Mouse (Mus musculus) midbrain, embryonic 11.5 days (tissue): ENCODE results near the gene Iqgap3. TPM values are rescaled to one million over a fixed set of nuclear protein-coding genes. Genes with fewer than 3 reads are reported as not detected.

Experiments
- ATAC-seq: fragments of 200-750 bp; cut with Nextera tagmentation; 2 replicates; pipeline ENCODE4 v1.8.0; 2017; ENCODE audit warnings: moderate TSS enrichment, moderate library complexity; ENCODE audit not compliant: low FRiP score
- DNase-seq: peaks from one replicate; pipeline ENCODE4 v3.0.0; 2015; ENCODE audit warnings: low spot score; ENCODE audit errors: missing footprints
- H3K27ac ChIP-seq: fragments of 300-500 bp; sonication (generic); 2 replicates; pipeline ENCODE4 v1.5.1; 2014; ENCODE audit warnings: low read depth, low read length
- H3K27me3 ChIP-seq: fragments of 300-500 bp; sonication (generic); 2 replicates; pipeline ENCODE4 v1.6.1; 2014; ENCODE audit warnings: mild to moderate bottlenecking, low read length, moderate library complexity, mixed read lengths; ENCODE audit not compliant: control insufficient read depth, insufficient read depth
- H3K36me3 ChIP-seq: fragments of 300-500 bp; sonication (generic); 2 replicates; pipeline ENCODE4 v1.6.1; 2014; ENCODE audit warnings: mild to moderate bottlenecking, low read length, moderate library complexity, mixed read lengths; ENCODE audit not compliant: control insufficient read depth, insufficient read depth
- H3K4me1 ChIP-seq: fragments of 300-500 bp; sonication (generic); 2 replicates; pipeline ENCODE4 v1.6.1; 2014; ENCODE audit warnings: low read length; ENCODE audit not compliant: control insufficient read depth, insufficient read depth
- H3K4me2 ChIP-seq: fragments of 300-500 bp; sonication (generic); 2 replicates; pipeline ENCODE4 v1.6.1; 2014; ENCODE audit warnings: mild to moderate bottlenecking, moderate library complexity
- H3K4me3 ChIP-seq: fragments of 300-500 bp; sonication (generic); 2 replicates; pipeline ENCODE4 v1.5.1; 2014; ENCODE audit warnings: low read depth, low read length
- H3K9ac ChIP-seq: fragments of 300-500 bp; sonication (generic); 2 replicates; pipeline ENCODE4 v1.6.1; 2014; ENCODE audit warnings: low read length
- H3K9me3 ChIP-seq: fragments of 300-500 bp; sonication (generic); 2 replicates; pipeline ENCODE4 v1.6.1; 2016; ENCODE audit warnings: low read length; ENCODE audit not compliant: control insufficient read depth
- WGBS: fragments of 180-500 bp; shearing (Covaris S2); extraction: QIAGEN DNeasy Blood & Tissue Kit; methylation state at CpG from one replicate; pipeline ENCODE4 v1.1.7; 2014; 5-methylcytosine and 5-hydroxymethylcytosine counted together
- polyA plus RNA-seq: library from polyadenylated mRNA; unstranded; fragments of >200 nt; fragmentation: Nextera tagmentation; extraction: Ambion mirVana; gene quantifications from 2 replicates; pipeline ENCODE4 v1.2.1, GENCODE M21; 2014

Gene Iqgap3
- polyA plus RNA-seq, 1 experiment from 2014 or later = 16.5 TPM

DNA sequence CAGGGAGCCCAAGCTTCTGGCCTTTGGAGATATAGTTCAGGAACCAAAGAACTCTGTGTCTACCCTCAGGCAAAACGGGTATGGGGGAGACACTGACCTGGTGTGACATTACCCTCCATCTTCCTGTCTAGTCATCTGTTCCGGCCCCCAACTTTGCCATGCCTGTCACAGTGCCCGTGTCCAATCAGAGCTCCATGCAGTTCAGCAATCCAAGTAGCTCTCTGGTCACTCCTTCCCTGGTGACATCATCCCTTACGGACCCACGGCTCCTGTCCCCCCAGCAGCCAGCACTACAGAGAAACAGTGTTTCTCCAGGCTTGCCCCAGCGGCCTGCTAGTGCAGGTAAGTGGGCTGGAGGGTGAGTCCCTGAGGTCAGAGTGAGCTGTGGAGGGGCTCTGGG is 77.2 kb downstream of the Iqgap3 start:
- Histone ChIP-seq H3K9me3 (no peaks in the 10 kb centered on the region), H3K4me3 (no peak overlapping the region), H3K4me2 (no peak overlapping the region), H3K9ac (no peak overlapping the region), H3K27me3 (no peaks in the 10 kb centered on the region), H3K27ac (no peak overlapping the region), H3K4me1 (peaks cover 4% of the 10 kb centered on the region; the same call in 1 of the 2 replicates), H3K36me3 (0 out of 2 replicates have a peak, but pooled peaks cover 4% of the 10 kb centered on the region)
- no peak for DNase-seq
- WGBS = 85% methylated on average over 6 of the region's 6 CpGs
- no peak for ATAC-seq

DNA sequence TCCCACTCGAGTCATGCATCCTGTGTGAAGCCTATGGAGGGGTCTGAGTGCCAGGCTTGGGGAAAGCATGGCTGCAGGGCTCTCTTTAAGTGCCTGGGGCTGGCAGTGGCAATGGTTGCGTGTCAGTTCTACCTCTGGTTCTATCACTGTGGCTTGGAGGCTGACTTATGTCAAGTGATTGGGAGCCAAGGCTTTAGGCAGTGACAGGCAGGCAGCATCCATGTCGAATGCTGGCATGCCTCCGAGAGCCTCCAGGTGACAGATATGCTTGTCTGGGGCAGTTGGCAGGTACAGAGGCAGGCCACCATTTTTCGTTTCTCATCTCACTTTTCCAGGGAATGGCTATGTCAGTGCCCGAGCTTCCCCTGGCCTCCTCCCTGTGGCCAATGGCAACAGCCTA is 79.1 kb downstream of the Iqgap3 start:
- Histone ChIP-seq H3K9ac (no peak overlapping the region), H3K4me2 (no peak overlapping the region), H3K36me3 (peaks cover 12% of the 10 kb centered on the region; the same call in 1 of the 2 replicates), H3K27me3 (no peaks in the 10 kb centered on the region), H3K4me1 (peaks cover 4% of the 10 kb centered on the region; the same call in 1 of the 2 replicates), H3K9me3 (no peaks in the 10 kb centered on the region), H3K4me3 (no peak overlapping the region), H3K27ac (no peak overlapping the region)
- DNase-seq (no peak), ATAC-seq (no peak)
- WGBS = 84% methylated on average over 6 of the region's 6 CpGs

DNA sequence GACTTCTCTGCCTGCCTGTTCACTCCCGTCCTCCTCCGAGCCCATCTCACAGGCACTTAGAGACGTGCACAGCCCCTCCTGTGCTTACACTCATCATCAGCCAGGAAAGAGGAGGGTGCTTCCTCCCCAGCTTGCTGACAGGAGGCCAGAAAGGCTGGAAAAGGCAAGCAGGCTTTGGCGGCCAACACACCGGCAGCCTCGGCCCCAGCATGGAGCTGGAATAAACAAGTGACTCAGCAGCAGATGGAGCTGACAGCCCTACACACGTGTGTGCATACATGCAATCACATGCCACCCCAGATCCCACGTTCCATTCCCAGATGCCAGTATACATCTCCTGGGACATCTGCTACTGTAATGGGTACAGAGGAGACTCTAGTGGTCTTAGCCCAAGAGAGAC is 80.5 kb downstream of the Iqgap3 start:
- Histone ChIP-seq H3K4me3 (no peak overlapping the region), H3K27me3 (no peaks in the 10 kb centered on the region), H3K9ac (no peak overlapping the region), H3K4me1 (peaks cover 4% of the 10 kb centered on the region; the same call in 1 of the 2 replicates), H3K9me3 (no peaks in the 10 kb centered on the region), H3K27ac (no peak overlapping the region), H3K4me2 (no peak overlapping the region), H3K36me3 (peaks cover 14% of the 10 kb centered on the region; the same call in 1 of the 2 replicates)
- ATAC-seq = no peak
- no peak for DNase-seq
- WGBS = 88% methylated on average over 8 of the region's 8 CpGs

DNA sequence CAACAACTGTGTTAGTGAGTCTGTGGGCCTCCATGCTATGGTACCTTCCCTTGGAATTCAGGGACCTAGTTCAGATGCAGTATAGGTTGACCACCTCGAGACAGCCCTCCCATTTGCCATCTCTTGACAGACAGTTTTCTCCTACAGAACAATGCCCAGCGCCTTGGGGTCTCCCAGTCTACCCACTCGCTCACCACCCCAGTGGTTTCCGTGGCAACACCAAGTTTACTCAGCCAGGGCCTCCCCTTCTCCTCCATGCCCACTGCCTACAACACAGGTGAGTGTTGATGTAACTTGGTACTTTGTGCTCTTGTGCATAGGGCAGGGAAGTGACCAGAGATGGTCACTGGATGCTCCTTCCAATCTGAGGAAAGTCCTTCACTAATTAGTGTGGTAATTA is 81.0 kb downstream of the Iqgap3 start:
- 0 out of 2 replicates have a peak, but pooled peaks cover under 1% of the 10 kb centered on the region for H3K4me1 ChIP-seq
- ATAC-seq = no peak
- H3K9me3 ChIP-seq = no peaks in the 10 kb centered on the region
- DNase-seq = no peak
- no peak overlapping the region for H3K27ac ChIP-seq
- no peak overlapping the region for H3K4me3 ChIP-seq
- H3K36me3 ChIP-seq = peaks cover 18% of the 10 kb centered on the region; the same call in 1 of the 2 replicates
- H3K9ac ChIP-seq = no peak overlapping the region
- H3K27me3 ChIP-seq = no peaks in the 10 kb centered on the region
- no peak overlapping the region for H3K4me2 ChIP-seq
- 74% methylated on average over 4 of the region's 4 CpGs for WGBS

DNA sequence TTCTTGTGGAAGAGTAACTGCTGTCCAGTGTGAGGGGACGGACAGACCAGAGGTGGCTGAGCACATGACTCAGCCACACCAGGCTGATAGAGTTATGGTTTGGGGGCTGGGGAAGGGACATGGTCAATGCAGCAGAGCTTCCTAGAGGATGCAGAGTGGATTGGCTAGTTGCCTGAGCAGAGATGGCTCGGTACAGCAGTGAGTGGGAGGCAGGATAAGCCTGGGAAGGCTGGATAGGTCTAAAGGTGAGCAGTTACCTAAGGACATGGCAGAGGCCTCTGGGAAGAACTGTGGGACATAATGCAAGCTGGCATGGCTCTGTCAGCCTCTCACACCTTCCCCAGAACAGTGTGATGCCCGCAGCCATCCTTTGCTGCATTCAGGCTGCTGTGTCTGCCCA is 82.1 kb downstream of the Iqgap3 start:
- Histone ChIP-seq H3K36me3 (peaks cover 24% of the 10 kb centered on the region; the same call in 1 of the 2 replicates), H3K9ac (no peak overlapping the region), H3K27ac (no peak overlapping the region), H3K4me2 (no peak overlapping the region), H3K4me1 (no peaks in the 10 kb centered on the region), H3K4me3 (no peak overlapping the region), H3K9me3 (no peaks in the 10 kb centered on the region), H3K27me3 (no peaks in the 10 kb centered on the region)
- DNase-seq (no peak), ATAC-seq (no peak)
- WGBS = 74% methylated on average over 3 of the region's 3 CpGs

DNA sequence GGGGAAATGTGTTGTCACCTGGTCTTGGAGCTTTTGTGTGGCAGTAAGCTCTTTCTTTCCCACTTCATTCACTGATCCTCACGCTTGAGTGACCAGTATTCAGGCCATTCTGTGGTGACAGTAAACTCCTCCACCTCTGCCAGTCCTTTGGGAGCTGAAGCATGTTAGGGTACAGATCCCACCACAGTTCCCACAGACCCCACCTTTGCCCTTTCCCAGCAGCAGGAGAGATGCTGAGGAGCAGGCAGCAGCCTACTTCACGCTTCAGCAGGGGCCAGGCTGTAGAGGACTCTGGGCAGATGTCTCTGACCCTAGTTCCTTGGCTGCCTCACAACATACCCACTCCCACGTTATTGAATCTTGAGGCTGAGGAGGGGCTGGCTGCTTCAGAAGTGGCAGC is 82.5 kb downstream of the Iqgap3 start:
- no peak overlapping the region for H3K4me3 ChIP-seq
- no peaks in the 10 kb centered on the region for H3K27me3 ChIP-seq
- no peak for ATAC-seq
- no peak for DNase-seq
- H3K4me2 ChIP-seq = no peak overlapping the region
- no peak overlapping the region for H3K9ac ChIP-seq
- no peaks in the 10 kb centered on the region for H3K9me3 ChIP-seq
- no peak overlapping the region for H3K27ac ChIP-seq
- peaks cover 24% of the 10 kb centered on the region; the same call in 1 of the 2 replicates for H3K36me3 ChIP-seq
- no peaks in the 10 kb centered on the region for H3K4me1 ChIP-seq
- 57% methylated on average over 3 of the region's 3 CpGs for WGBS

DNA sequence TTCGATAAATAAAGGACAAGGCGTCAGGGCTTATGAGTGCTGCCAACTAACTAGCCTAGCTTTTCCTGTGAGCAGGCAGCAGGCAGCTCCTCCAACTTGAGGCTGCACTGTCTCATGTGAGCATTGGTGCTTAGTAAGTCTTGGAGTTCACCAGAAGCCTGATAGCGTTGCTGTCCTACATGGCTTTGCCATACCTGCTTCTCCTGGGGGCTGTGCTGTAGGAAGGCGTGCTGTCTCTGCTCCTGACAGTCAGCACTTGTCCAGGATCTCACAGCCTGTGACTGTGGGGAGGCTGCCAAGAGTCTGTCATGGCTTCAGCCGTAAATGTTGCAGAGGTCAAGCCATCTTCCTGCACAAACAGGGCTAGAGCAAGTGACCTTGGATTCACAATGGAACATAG is 84.3 kb downstream of the Iqgap3 start:
- WGBS = 88% methylated on average over 5 of the region's 5 CpGs

DNA sequence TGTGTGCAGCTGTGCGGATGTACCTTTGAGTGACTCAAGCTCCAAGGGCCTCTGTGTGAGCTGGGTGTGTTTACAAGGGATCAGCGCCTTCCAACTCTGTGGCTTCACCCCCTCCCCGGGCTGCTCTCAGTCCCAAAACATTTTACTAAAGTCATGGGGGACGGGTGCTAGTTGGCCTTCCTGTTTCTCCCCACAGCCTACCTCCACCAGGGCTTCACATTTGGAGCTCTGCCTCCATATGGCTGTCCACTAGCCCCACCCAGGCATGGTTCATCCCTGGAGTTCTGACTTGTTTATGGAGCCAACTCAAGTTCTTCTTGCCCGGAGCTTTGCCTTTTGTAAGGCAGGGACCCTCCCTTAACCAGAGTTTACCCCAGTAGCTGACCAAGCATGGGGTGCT is 88.6 kb downstream of the Iqgap3 start:
- no peak overlapping the region for H3K27ac ChIP-seq
- H3K4me2 ChIP-seq = no peak overlapping the region
- no peak for DNase-seq
- H3K9ac ChIP-seq = no peak overlapping the region
- 89% methylated on average over 5 of the region's 5 CpGs for WGBS
- no peaks in the 10 kb centered on the region for H3K27me3 ChIP-seq
- H3K4me1 ChIP-seq = no peaks in the 10 kb centered on the region
- no peaks in the 10 kb centered on the region for H3K9me3 ChIP-seq
- no peak overlapping the region for H3K4me3 ChIP-seq
- ATAC-seq = no peak
- H3K36me3 ChIP-seq = peaks cover 12% of the 10 kb centered on the region; the same call in 1 of the 2 replicates

More for the DNA sequence above, 84.3 kb downstream of the Iqgap3 start:
- DNase-seq (no peak), ATAC-seq (no peak)
- H3K4me2 ChIP-seq = no peak overlapping the region
- no peak overlapping the region for H3K27ac ChIP-seq
- H3K4me1 ChIP-seq = no peaks in the 10 kb centered on the region
- no peak overlapping the region for H3K4me3 ChIP-seq
- H3K9ac ChIP-seq = no peak overlapping the region
- peaks cover 23% of the 10 kb centered on the region; the same call in 1 of the 2 replicates for H3K36me3 ChIP-seq
- H3K9me3 ChIP-seq = no peaks in the 10 kb centered on the region
- H3K27me3 ChIP-seq = no peaks in the 10 kb centered on the region
